Mouse (Mus musculus) lung, postnatal 0 days (tissue): ENCODE results near the gene Rundc3a. TPM values are rescaled to one million over a fixed set of nuclear protein-coding genes. Genes with fewer than 3 reads are reported as not detected.

Experiments
- ATAC-seq: fragments of 200-750 bp; cut with Nextera tagmentation; 2 replicates; pipeline ENCODE4 v1.8.0; 2017; ENCODE audit warnings: moderate library complexity
- DNase-seq: peaks from one replicate; pipeline ENCODE4 v3.0.0-alpha.2; 2016; ENCODE audit warnings: low spot score
- H3K27ac ChIP-seq: fragments of 300-500 bp; sonication (generic); 2 replicates; pipeline ENCODE4 v1.5.1; 2014; ENCODE audit warnings: antibody characterized with exemption, mild to moderate bottlenecking, low read length, mixed read lengths
- H3K27me3 ChIP-seq: fragments of 300-500 bp; sonication (generic); replicated peaks from 2 replicates; pipeline ENCODE4 v1.6.1; 2014; ENCODE audit warnings: low read length, mixed read lengths; ENCODE audit not compliant: insufficient read depth
- H3K36me3 ChIP-seq: fragments of 300-500 bp; sonication (generic); 2 replicates; pipeline ENCODE4 v1.6.1; 2014; ENCODE audit warnings: low read length, mixed read lengths; ENCODE audit not compliant: insufficient read depth
- H3K4me1 ChIP-seq: fragments of 300-500 bp; sonication (generic); 2 replicates; pipeline ENCODE4 v1.6.1; 2014; ENCODE audit warnings: antibody characterized with exemption, low read depth, low read length, mixed read lengths; ENCODE audit not compliant: insufficient read depth
- H3K4me2 ChIP-seq: fragments of 300-500 bp; sonication (generic); replicated peaks from 2 replicates; pipeline ENCODE4 v1.6.1; 2014; ENCODE audit warnings: low read depth, mild to moderate bottlenecking, low read length, moderate library complexity, mixed read lengths
- H3K4me3 ChIP-seq: fragments of 300-500 bp; sonication (generic); 2 replicates; pipeline ENCODE4 v1.5.1; 2014; ENCODE audit warnings: low read depth, low read length
- H3K9ac ChIP-seq: fragments of 300-500 bp; sonication (generic); replicated peaks from 2 replicates; pipeline ENCODE4 v1.6.1; 2014; ENCODE audit warnings: low read depth, mild to moderate bottlenecking
- H3K9me3 ChIP-seq: fragments of 300-500 bp; sonication (generic); 2 replicates; pipeline ENCODE4 v1.6.1; 2016; ENCODE audit warnings: low read length, mixed read lengths
- CTCF ChIP-seq: IDR thresholded peaks from 2 replicates; pipeline ENCODE4 v1.5.1; 2016; ENCODE audit warnings: antibody characterized with exemption, mild to moderate bottlenecking
- EP300 ChIP-seq: IDR thresholded peaks from 2 replicates; pipeline ENCODE4 v1.6.1; 2016; ENCODE audit warnings: antibody characterized with exemption, mild to moderate bottlenecking, control low read depth
- WGBS: fragments of 180-500 bp; shearing (Covaris S2); extraction: QIAGEN DNeasy Blood & Tissue Kit; methylation state at CpG from one replicate; pipeline ENCODE4 v1.1.7; 2014; 5-methylcytosine and 5-hydroxymethylcytosine counted together
- polyA plus RNA-seq: library from polyadenylated mRNA; unstranded; fragments of >200 nt; fragmentation: Nextera tagmentation; extraction: Ambion mirVana; gene quantifications from 2 replicates; pipeline ENCODE4 v1.2.1, GENCODE M21; 2015

The Rundc3a gene
- polyA plus RNA-seq, 1 experiment from 2014 or later = 1.7 TPM

- H3K27me3 ChIP-seq = peaks cover 12% of the 10 kb centered on the region; the same call in 1 of the 2 replicates
- no peak overlapping the region for H3K9ac ChIP-seq
- no peak for ATAC-seq
- WGBS = 81% methylated on average over 9 of the region's 9 CpGs
- H3K4me2 ChIP-seq = no peak overlapping the region
- H3K4me3 ChIP-seq = no peak overlapping the region
- DNase-seq = no peak
- H3K4me1 ChIP-seq = peaks cover 6% of the 10 kb centered on the region
- TF ChIP-seq EP300 (no peak), CTCF (no peak)
- H3K9me3 ChIP-seq = no peaks in the 10 kb centered on the region
- H3K36me3 ChIP-seq = no peaks in the 10 kb centered on the region
- no peak overlapping the region for H3K27ac ChIP-seq
Observed at GRCm38 (mm10) chr11:102394421-102395124, 1.4 kb downstream of the Rundc3a start.

- peaks cover 14% of the 10 kb centered on the region; the same call in 1 of the 2 replicates for H3K27me3 ChIP-seq
Observed at GRCm38 (mm10) chr11:102395250-102395649, 2.0 kb downstream of the Rundc3a start.

GRCm38 (mm10) chr11:102396263-102396662, 3.1 kb downstream of the Rundc3a start:
- ATAC-seq (no peak), DNase-seq (no peak)
- no peak overlapping the region for H3K4me3 ChIP-seq
- peaks cover 10% of the 10 kb centered on the region for H3K4me1 ChIP-seq
- no peak overlapping the region for H3K4me2 ChIP-seq
- H3K9me3 ChIP-seq = no peaks in the 10 kb centered on the region
- WGBS = 46% methylated on average over 6 of the region's 6 CpGs
- no peak overlapping the region for H3K9ac ChIP-seq
- H3K36me3 ChIP-seq = no peaks in the 10 kb centered on the region
- H3K27me3 ChIP-seq = peaks cover 21% of the 10 kb centered on the region; the same call in 1 of the 2 replicates
- no peak overlapping the region for H3K27ac ChIP-seq
- TF ChIP-seq CTCF = no peak
- TF ChIP-seq EP300 = no peak

More at GRCm38 (mm10) chr11:102395250-102395649, 2.0 kb downstream of the Rundc3a start:
- Histone ChIP-seq H3K4me1 (peaks cover 10% of the 10 kb centered on the region), H3K9me3 (no peaks in the 10 kb centered on the region), H3K27ac (no peak overlapping the region), H3K36me3 (no peaks in the 10 kb centered on the region), H3K4me2 (no peak overlapping the region), H3K9ac (no peak overlapping the region), H3K4me3 (no peak overlapping the region)
- 8% methylated on average over 5 of the region's 5 CpGs for WGBS
- no peak for TF ChIP-seq CTCF
- no peak for TF ChIP-seq EP300
- DNase-seq (no peak), ATAC-seq (no peak)

GRCm38 (mm10) chr11:102396671-102397141, 3.5 kb downstream of the Rundc3a start:
- no peak overlapping the region for H3K27ac ChIP-seq
- no peaks in the 10 kb centered on the region for H3K9me3 ChIP-seq
- H3K36me3 ChIP-seq = no peaks in the 10 kb centered on the region
- H3K27me3 ChIP-seq = peaks cover 21% of the 10 kb centered on the region; the same call in 1 of the 2 replicates
- peaks cover 10% of the 10 kb centered on the region for H3K4me1 ChIP-seq
- no peak for TF ChIP-seq EP300
- no peak for TF ChIP-seq CTCF
- no peak overlapping the region for H3K9ac ChIP-seq
- H3K4me2 ChIP-seq = no peak overlapping the region
- H3K4me3 ChIP-seq = no peak overlapping the region
- WGBS = 73% methylated on average over 7 of the region's 7 CpGs
- ATAC-seq (no peak), DNase-seq (no peak)

GRCm38 (mm10) chr11:102398007-102398825, 5.0 kb downstream of the Rundc3a start:
- Histone ChIP-seq H3K9ac (no peak overlapping the region), H3K4me1 (peaks cover 10% of the 10 kb centered on the region), H3K27me3 (peaks cover 21% of the 10 kb centered on the region; the same call in 1 of the 2 replicates), H3K9me3 (no peaks in the 10 kb centered on the region), H3K27ac (no peak overlapping the region), H3K36me3 (peaks cover 4% of the 10 kb centered on the region), H3K4me2 (no peak overlapping the region), H3K4me3 (no peak overlapping the region)
- TF ChIP-seq CTCF (no peak), EP300 (no peak)
- DNase-seq (peak; percentile 65), ATAC-seq (peak; percentile 40; the same call in 1 of the 2 replicates)
- WGBS = 72% methylated on average over 20 of the region's 20 CpGs

- ATAC-seq = no peak
- Histone ChIP-seq H3K4me2 (0 out of 2 replicates have a peak overlapping the region, but pooled peaks have one; percentile 37), H3K27ac (no peak overlapping the region), H3K36me3 (peaks cover 10% of the 10 kb centered on the region), H3K4me3 (no peak overlapping the region), H3K9ac (no peak overlapping the region), H3K27me3 (peaks cover 21% of the 10 kb centered on the region; the same call in 1 of the 2 replicates), H3K4me1 (peaks cover 4% of the 10 kb centered on the region; the same call in 1 of the 2 replicates), H3K9me3 (no peaks in the 10 kb centered on the region)
- WGBS = 12% methylated on average over 15 of the region's 15 CpGs
- no peak for TF ChIP-seq EP300
- TF ChIP-seq CTCF = no peak
- no peak for DNase-seq
Observed at GRCm38 (mm10) chr11:102399107-102399506, 5.9 kb downstream of the Rundc3a start.
